ENCODE assay signal across 7 mouse cellular contexts in the genomic region with DNA sequence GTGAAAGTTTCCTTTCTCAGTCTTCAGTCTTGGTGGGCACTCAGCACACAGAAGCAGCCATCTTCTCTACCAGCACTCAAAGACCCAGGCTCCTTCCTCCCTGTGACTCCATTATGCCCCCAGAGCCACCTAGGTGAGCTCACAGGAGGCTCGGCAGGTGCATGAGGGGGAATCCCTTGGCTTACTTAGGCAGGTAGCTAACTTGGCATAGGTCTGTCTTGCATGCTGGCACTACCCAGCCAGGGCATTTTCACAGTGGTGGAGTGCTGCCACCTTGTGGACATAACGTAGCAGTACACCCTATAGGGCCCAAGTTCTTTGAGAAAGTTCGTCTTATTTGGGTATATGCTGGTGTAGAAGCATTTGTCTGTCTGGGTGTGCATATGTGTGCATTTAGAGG. TPM values are rescaled to one million over a fixed set of nuclear protein-coding genes. Genes with fewer than 3 reads are reported as not detected.
DNase-seq lines count a peak whose midpoint lies in the region; ATAC-seq lines count a peak whose summit lies in the region.

No protein-coding gene starts in this region.

- ATAC-seq in hindbrain, embryonic 11.5 days (ENCODE audit: low FRiP score) = peak; percentile 41; the same call in 1 of the 2 replicates

- DNase-seq in Muller cell, postnatal 12 days (ENCODE audit: inconsistent ontology term) = peak; percentile 52
- DNase-seq in c-Kit-negative CD71-positive TER-119-positive erythroid progenitor cells, embryonic 14.5 days (ENCODE audit: low read depth, low spot score) = peak; percentile 56
- peak; percentile 70 for DNase-seq in forebrain, embryonic 10.5 days (ENCODE audit: extremely low spot score, low spot score)
- DNase-seq in hindbrain, embryonic 11.5 days (ENCODE audit: low spot score) = peak; percentile 83
- peak; percentile 46 for DNase-seq in layer of hippocampus, adult 9-11 months
- peak; percentile 54 to 72 for DNase-seq in lung, postnatal 4 days
- peak; percentile 73 to 76 for DNase-seq in right cerebral cortex, postnatal 10 days (ENCODE audit: low spot score in 2 of 2)

- H3K9ac ChIP-seq in hindbrain, embryonic 11.5 days (ENCODE audit: low read depth, low read length) = no peak overlapping the region

- H3K27me3 ChIP-seq in forebrain, embryonic 10.5 days (ENCODE audit: poor library complexity, severe bottlenecking) = no peaks in the 10 kb centered on the region; the same call in 1 of the 2 replicates
- H3K27me3 ChIP-seq in hindbrain, embryonic 11.5 days (ENCODE audit: control insufficient read depth, insufficient read depth, low read length) = no peaks in the 10 kb centered on the region; the same call in 1 of the 2 replicates

- H3K4me3 ChIP-seq in forebrain, embryonic 10.5 days = no peak overlapping the region
- no peak overlapping the region for H3K4me3 ChIP-seq in hindbrain, embryonic 11.5 days (ENCODE audit: low read depth, low read length)

- H3K9me3 ChIP-seq in forebrain, embryonic 10.5 days = no peaks in the 10 kb centered on the region
- H3K9me3 ChIP-seq in hindbrain, embryonic 11.5 days (ENCODE audit: control insufficient read depth, low read length) = no peaks in the 10 kb centered on the region

- 11% methylated on average over 3 of the region's 3 CpGs for WGBS in forebrain, embryonic 10.5 days
- 14% methylated on average over 3 of the region's 3 CpGs for WGBS in hindbrain, embryonic 11.5 days

- H3K36me3 ChIP-seq in forebrain, embryonic 10.5 days (replicated peaks) = no peaks in the 10 kb centered on the region
- H3K36me3 ChIP-seq in hindbrain, embryonic 11.5 days (ENCODE audit: control insufficient read depth, insufficient read depth, low read length) = no peaks in the 10 kb centered on the region

- H3K4me2 ChIP-seq in hindbrain, embryonic 11.5 days (replicated peaks; ENCODE audit: low read depth, low read length) = no peak overlapping the region

- H3K27ac ChIP-seq in forebrain, embryonic 10.5 days = no peak overlapping the region
- H3K27ac ChIP-seq in hindbrain, embryonic 11.5 days (ENCODE audit: low read depth, low read length) = no peak overlapping the region

- peaks cover 4% of the 10 kb centered on the region; the same call in 1 of the 2 replicates for H3K4me1 ChIP-seq in forebrain, embryonic 10.5 days
- no peaks in the 10 kb centered on the region for H3K4me1 ChIP-seq in hindbrain, embryonic 11.5 days (replicated peaks; ENCODE audit: control insufficient read depth, insufficient read depth, low read length)

RNA-seq across cellular contexts. Expression of a gene that starts 38.8 kb away (rescaled TPM):
- polyA plus RNA-seq in forebrain, embryonic 10.5 days (2016; fragmentation: Nextera tagmentation; extraction: Ambion mirVana) = 1.8 and 2.0 TPM in 2 replicates
- 5.9 and 7.1 TPM in 2 replicates for polyA plus RNA-seq in hindbrain, embryonic 11.5 days (2014; fragmentation: Nextera tagmentation; extraction: Ambion mirVana)

RNA-seq across cellular contexts. Expression of a gene that starts 52.1 kb away (rescaled TPM):
- 5.4 and 6.3 TPM in 2 replicates for polyA plus RNA-seq in forebrain, embryonic 10.5 days (2016; fragmentation: Nextera tagmentation; extraction: Ambion mirVana)
- 5.6 and 11.4 TPM in 2 replicates for polyA plus RNA-seq in hindbrain, embryonic 11.5 days (2014; fragmentation: Nextera tagmentation; extraction: Ambion mirVana)
